In genomic region chr14:78244811-78245210, GRCm38 (mm10) we compare ENCODE assay signal across 14 mouse cellular contexts.
DNase-seq lines count a peak whose midpoint lies in the region; TF ChIP-seq lines count a peak whose summit lies in the region.
"Had no signal": no experiment of that assay in that cellular context is flagged by ENCODE, and none has a peak within 500 bp of the region (broad histone marks: within the 10 kb centered on the region; RNA-seq: fewer than 3 reads in every experiment).

No protein-coding gene starts in this region.

- TF ChIP-seq POLR2A in myocyte (IDR thresholded peaks at IDR 0.05; ENCODE audit: insufficient read length, low read depth) = no peak

- peak; percentile 10 for DNase-seq in adrenal gland, postnatal 10 days
- no peak for DNase-seq in adrenal gland, adult 18-20 months (ENCODE audit: low spot score in 2 of 2)
- peak; percentile 11 for DNase-seq in left cerebral cortex, adult 11 months (ENCODE audit: low spot score)
- DNase-seq in left cerebral cortex, postnatal 4 days = no peak
- peak; percentile 11 to 59 for DNase-seq in frontal cortex, postnatal 36 days (ENCODE audit: low spot score in 2 of 2)
- no peak for DNase-seq in thymus, postnatal 36 days
- DNase-seq in spleen, adult 18-20 months = no peak
- DNase-seq: B cell, adult 2 months; heart, postnatal 14 days; kidney, postnatal 25 days; thymus, postnatal 14 days had no signal

- H3K79me2 ChIP-seq in myocyte (ENCODE audit: control insufficient read depth, insufficient read depth) = no peaks in the 10 kb centered on the region

- H3K36me3 ChIP-seq in myocyte (ENCODE audit: control insufficient read depth, insufficient read depth) = no peaks in the 10 kb centered on the region
- H3K36me3 ChIP-seq: lung, embryonic 15.5 days had no signal

- intact Hi-C loops in left cerebral cortex, postnatal 4 days (cut with DNase I) = no loop called here

- no peaks in the 10 kb centered on the region for H3K27me3 ChIP-seq in myocyte (ENCODE audit: control insufficient read depth, insufficient read depth, insufficient read length)
- H3K27me3 ChIP-seq: lung, embryonic 15.5 days had no signal

- H3ac ChIP-seq in myocyte (ENCODE audit: control insufficient read depth, insufficient read length) = no peak overlapping the region

- H3K4me2 ChIP-seq in myocyte (ENCODE audit: low read depth) = peak overlapping the region; percentile 52
- H3K4me2 ChIP-seq: lung, embryonic 15.5 days; midbrain, embryonic 11.5 days had no signal

- H3K4me3 ChIP-seq in myocyte = no peak overlapping the region
- H3K4me3 ChIP-seq: lung, embryonic 15.5 days had no signal

TF ChIP-seq in myocyte, 11 proteins besides CTCF, POLR2A, EP300 and RAD21:
- TF ChIP-seq USF1 (IDR thresholded peaks at IDR 0.05; ENCODE audit: low read depth) (no peak), CEBPB (IDR thresholded peaks at IDR 0.05; ENCODE audit: insufficient read depth, poor library complexity, severe bottlenecking) (no peak)

Comparison
In these comparisons a context has a peak if more than half of its experiments do, and no peak if none do; other contexts are left out.
1. DNase-seq: peak in adrenal gland, postnatal 10 days (single experiment), left cerebral cortex, adult 11 months (single experiment) and frontal cortex, postnatal 36 days (2 of 2); none in adrenal gland, adult 18-20 months (0 of 2), left cerebral cortex, postnatal 4 days (single experiment), thymus, postnatal 36 days (0 of 2) and spleen, adult 18-20 months (0 of 2).